Mouse (Mus musculus) right cerebral cortex, adult 18-20 months (tissue): ENCODE measurements around the gene Hormad2.

Source experiments
- DNase-seq: peaks from one replicate; pipeline ENCODE4 v3.0.0; 2022; ENCODE audit warnings: mixed read lengths

Gene Hormad2

DNA sequence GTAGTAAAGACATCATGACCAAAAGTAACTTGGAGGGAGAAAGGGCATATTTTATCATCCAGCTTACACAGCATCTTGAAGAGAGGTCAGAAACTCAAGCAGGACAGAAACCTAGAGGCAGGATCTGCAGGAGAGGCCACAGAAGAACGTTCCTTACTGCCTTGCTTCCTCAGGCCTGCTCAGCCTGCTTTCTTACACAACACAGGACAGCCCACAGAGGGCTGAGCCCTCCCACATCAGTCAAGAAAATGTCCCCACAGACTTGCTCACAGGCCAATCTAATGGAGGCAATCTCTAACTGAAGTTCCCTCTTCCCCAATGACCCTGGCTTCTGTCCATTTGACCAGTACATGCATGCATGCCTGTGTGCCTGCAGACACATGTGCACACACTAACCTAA, 1.4 kb upstream of the Hormad2 start:
- no peak for DNase-seq

DNA sequence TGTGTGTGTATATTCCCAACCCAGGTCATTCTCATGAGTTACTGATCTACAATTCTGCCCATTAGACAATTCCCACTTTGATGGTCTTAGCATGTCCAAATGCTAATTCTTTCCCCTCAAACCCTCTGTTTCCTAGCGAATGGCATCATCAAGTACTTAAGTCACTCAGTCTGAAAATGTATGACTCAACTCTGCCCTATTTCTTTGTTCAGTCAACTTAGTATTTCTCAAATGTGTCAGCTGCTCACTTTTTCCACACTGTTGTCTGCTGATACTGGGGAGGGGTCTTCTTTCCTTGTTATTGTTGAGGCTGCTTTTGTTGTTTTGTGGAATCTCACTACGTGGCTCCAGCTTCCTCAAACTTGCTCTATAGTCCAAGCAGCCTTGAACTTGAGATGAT, 2.7 kb downstream of the Hormad2 start:
- no peak for DNase-seq

DNA sequence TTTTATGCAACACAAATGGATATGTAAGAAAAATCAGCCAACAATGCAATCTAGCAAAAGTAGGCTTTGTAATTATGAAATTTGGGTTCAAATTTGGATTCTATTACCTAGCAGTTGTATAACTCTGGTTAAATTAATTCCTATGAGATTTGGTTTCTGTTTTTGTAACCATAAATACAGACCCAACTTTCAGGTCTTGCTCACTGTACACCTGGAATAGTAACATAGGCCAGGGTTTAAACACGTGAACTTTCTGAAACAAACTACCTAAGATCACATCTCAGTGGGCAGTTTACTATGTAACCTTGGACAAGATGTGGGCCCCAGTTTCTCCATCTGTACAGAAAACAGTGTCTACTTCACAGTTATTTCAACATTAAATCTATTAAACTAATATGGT, 3.6 kb downstream of the Hormad2 start:
- DNase-seq = no peak

DNA sequence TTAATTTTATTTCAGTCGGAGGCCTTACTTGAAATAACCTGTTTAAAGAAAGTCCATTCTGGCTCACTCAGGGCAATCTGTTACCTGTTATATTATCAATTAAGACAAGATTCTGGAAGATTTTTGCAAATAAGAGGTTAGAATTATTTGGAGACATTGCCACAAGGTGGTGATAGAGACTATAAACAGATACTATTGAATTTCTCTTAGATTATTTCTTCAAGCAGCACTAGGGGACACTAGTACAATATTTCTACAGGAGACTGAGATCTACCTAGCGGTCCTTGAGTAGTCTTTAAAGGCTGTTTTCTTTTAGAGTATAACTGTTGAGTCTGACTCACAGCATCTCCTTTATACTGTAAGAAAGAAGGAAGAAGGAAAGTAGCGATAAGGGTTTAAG, 4.3 kb downstream of the Hormad2 start:
- no peak for DNase-seq

DNA sequence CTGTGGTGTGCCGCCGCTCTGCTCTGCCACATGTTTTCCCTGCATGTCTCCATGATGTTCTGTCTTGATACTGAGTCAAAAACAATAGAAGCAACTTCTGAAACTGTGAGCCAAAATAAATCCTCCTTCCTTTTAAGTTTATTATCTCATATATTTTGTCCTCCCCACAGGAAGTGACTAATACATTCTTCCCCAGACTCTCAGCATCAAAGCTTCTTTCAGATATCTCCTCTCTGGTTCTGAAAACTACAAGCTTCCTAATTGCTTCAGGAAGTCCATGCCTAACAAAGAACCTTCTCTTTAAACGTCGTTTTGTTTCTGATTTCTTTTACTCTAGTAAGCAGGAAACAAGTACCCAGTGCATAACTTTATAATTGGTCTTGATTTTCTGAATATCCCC, 6.4 kb downstream of the Hormad2 start:
- DNase-seq = no peak

DNA sequence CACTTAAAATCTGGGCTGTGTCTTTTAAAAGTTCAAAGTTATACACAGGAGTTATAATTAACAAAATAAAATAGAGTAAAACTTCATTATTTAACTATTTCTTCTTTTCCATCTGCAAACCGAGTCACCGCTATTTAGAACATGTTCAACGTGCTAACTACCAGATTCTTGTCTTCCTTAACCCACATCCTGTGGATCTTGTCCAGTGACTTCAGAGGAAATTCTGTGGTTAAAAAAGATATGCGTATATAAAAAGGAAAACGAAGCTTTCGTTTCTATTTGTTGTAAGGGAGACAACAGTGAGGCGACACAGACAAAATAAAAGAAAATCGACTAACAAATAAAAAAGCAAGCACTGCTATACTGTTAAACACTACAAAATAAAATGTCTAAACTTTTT, 17.1 kb downstream of the Hormad2 start:
- no peak for DNase-seq

DNA sequence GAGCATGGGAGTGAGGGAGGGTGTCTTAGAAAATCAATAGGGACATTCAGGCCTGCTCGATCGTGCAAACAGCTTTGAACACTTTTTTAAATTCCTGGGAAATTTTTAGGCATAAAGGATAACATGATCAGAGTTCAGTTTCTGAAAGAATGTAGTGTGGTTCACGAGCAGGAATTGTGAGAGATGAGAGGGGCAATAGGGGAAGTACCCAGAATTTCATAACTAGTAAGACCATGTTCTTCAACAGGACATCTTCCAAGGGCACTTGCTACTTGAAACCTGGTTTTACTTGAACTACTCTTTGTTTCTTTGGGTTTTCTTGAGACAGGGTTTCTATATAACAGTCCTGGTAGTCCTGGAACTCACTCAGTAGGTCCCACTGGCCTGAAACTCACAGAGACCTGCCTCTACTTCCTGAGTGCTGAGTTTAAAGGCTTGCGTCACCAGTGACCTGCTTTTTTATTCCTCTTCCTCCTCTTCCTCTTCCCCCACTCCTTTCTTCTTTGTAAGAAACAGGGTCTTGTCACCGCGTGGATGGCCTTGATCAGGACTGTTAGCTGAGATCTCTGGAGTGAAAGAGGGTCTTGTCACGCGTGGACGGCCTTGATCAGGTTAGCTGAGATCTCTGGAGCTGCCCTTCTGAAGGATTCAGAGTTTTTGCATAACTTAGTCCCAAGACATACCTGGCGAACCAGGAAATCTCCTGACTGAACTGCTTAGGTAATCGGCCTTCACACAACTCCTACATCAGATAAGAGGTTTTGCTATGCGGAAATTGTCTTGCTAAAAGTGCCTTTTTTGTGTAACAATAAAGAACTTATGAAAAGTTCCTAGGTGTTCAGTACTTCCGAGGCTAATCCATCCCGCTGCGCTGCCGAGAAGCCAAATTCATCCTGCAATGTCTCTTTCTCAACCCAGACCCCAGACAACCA, 18.1 kb downstream of the Hormad2 start:
- DNase-seq = no peak

DNA sequence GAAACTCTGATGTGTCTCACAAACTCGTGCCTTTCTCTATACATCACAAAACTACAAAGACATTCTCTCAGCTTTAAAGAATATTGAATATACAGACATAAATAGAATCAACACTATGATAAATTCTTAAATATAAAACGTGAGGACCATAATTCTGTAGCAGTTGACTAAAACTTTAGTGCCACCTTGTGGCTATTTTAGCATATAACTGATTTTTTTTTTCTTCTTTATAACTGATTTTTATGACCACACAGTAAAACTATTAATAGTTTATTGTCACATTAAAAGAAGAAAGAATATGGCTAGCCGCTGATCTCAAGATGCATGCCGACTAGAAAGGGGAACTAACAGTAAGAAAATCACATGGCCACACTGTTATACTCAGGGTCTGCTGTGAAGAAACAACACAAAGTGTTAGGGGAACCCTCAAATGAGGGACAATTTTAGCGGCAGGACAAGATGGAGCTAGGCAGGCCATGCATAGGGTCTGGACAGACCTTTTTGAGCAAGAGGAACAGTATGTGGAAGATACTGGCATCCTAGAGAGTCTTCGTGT, 18.9 kb downstream of the Hormad2 start:
- no peak for DNase-seq

DNA sequence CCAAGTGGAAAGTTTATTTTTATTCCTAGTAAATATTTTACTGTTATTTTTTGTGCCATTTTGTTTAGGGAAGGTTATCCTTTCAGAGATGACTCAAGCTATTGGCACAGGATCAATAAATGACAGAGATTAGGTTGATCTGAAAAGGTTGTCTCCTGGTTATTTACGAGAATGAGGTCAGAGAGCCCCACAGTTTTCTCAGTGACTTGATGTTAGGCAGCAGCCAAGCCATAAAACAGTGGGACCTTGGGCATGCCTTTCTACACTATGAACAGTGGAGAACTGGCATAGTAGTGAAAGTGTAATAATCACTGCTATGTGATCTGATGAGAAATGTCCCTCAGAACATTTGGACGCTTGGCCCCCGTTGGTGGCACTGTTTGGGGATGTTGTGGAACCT, 22.9 kb downstream of the Hormad2 start:
- DNase-seq = no peak

DNA sequence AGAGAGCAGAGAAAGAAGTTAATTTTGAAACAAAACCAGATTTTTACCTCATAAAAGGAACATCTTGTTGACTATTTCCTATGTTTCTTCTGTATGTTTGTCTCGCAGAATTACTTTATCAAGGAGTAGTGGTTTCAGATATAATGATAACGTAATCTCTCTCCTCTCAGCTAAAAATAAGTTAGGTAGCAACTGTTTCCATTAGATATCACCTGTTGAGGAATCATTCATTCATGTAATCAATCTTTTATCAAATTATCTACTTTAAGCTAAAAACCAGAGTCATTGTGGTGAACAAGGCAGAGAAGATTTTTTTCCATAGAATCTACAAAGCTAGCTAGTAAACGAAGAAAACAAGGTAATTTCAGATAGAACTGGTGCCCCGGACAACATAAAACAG, 28.6 kb downstream of the Hormad2 start:
- no peak for DNase-seq

DNA sequence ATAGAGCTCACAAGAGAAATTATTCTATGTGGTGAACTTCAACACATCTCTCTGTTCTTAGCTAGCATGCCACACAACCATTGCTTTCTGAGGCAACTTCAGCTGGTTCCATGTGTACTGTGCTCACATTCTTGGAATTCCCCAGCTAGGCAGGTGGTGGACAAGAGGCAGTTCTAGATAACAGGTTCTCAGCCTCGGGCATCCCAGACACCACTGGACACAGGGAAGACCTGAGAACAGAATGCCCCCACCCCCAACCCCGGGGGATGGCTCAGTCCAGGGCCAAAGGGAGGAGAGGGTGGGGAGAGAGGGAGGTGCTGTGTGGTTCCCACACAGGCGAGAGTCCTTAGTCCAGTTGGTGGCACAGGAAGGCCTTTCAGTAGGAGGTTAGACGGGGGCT, 36.6 kb downstream of the Hormad2 start:
- no peak for DNase-seq

DNA sequence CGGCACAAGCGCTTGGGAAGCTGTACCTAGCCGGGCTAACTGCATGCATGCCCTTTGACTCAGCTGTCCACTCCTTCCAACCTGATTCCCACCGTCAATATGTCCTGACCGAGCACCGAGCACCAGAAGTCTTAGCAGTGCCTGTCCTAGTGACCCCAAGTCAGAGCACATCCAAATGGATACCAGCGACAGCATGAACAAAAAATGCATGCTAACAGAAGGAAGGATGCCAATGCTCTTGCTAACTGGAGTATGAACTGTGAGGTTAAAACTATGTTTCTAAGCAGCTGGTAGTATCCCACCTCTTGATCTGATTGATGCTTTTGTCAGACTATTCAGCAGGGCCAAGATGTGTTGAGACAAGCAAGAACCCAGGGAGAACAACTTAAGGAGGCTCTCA, 37.5 kb downstream of the Hormad2 start:
- DNase-seq = no peak

DNA sequence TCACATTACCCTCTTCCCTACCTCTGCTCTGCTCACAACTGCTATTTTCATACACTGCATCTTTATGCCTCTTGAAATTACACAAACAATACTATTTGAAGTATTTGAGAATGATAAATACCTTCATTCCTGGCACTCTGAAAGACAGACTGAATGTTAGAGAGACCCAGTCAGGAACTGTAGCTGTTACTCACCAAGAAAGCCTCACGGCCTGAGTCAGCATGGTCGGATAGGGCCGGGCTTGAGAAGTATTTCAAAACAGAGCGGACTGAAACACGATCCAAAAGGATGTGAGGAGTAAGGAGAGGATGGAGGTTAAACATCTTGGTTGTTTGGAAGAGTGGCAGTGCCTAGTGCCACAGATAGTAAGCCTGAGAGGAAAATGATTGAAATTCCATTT, 39.7 kb downstream of the Hormad2 start:
- no peak for DNase-seq

DNA sequence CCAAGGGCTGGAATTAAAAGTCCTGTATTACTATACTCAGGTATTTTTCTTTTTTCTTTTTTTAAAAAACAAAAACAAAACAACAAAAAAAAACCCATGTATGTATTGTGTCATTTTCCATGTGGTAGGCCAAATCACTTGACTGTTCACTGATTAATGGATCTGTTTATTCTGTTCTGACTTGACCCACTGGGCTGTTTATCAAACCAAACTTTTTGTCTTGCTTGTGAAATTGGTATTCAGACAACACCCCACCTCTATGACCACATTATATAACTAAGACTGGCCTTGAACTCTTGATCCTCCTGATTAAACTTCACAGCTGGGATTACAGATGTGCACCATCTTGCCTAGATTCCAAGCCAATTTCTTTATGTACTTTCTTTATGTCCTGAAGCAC, 46.7 kb downstream of the Hormad2 start:
- no peak for DNase-seq

DNA sequence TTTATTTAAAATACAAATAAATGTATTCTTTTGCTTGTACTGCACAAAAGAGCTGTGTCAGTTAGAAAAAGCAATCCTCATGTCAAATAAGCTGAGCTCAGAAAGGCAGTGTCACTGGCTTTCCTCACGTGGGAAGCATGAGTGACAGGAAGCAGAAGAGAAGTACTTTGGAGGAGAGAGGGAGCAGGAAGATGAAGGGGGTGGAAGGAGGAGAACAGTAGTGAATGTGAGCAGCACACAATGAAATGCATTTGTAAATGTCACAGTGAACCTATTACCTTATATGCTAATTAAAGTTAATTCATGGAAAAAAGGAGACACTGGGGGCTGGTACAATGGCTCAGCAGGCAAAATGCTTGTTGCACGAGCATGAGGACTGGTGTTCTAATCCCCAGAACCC, 52.9 kb downstream of the Hormad2 start:
- DNase-seq = no peak

DNA sequence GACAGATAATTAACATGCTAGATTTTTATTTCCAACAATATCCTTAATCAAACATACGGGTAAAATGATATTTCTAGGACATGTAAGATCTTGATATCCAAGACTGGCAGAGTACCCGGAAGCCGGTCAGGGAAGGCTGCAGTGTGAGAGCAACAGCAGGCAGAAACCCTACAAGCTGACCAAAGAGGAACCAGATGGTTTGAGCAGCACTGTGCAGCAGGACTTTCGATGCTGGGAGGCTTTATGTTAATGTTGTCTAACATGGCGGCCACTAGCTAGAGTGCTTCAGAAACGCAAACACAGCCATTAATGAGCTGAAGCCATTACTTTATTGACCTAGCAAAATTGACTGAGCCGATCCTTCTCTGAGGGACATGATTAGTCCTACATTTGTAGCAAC, 58.6 kb downstream of the Hormad2 start:
- no peak for DNase-seq

DNA sequence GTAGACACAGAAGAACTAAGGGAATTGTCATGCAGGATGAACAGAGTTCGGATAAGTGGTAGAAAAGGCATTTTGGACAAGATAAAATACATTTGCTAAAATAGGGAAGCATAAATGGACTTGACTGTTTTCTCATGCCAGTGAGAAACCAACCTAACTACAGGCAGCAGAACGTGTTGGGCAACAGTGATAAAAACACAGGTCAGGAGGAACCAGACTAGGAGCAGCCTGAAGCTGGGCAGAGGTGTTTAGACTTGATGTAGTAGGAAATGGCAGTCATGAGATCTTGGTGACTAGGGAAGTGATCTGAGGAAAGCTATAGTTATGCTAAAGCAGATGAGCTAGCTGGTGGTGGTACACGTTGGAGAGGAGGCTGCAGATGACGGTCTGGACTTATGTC, 61.0 kb downstream of the Hormad2 start:
- no peak for DNase-seq

DNA sequence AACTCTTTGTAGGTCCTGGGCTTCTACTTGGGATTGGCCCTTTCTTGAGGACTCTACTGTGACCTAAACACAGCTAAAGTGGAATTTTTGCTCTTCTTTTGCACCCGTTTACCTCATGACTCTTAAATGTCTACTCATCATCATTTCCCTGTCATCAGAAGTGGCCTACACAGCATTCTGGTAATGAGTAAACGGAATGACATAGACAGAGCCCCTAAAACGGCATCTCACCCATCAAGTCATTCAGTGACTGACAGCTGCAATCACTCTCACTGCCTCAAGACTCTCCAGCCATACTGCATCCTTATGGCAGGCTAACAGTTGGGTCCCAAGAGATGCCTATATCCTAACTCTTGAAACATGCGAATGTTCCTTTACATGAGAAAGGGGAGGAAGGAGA, 74.5 kb downstream of the Hormad2 start:
- DNase-seq = no peak

DNA sequence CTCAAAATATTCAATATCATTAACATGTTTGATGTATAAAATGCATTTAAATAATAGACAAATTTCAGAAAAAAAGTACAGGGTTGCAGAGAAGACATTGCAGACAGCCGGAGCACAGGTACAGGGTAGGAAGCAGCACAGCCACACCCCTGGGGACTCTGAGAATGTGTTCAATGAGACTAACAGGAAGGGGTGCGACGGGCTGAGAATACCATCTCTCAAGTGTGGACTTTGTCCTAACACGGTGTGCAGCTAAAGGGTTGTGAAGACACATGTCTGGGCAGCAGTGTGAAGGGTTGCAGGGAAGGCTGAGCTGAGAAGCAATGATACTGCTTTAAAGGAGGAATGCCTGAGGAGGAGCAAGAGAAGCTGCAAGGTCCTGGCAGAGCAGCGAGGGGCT, 85.5 kb downstream of the Hormad2 start:
- no peak for DNase-seq

DNA sequence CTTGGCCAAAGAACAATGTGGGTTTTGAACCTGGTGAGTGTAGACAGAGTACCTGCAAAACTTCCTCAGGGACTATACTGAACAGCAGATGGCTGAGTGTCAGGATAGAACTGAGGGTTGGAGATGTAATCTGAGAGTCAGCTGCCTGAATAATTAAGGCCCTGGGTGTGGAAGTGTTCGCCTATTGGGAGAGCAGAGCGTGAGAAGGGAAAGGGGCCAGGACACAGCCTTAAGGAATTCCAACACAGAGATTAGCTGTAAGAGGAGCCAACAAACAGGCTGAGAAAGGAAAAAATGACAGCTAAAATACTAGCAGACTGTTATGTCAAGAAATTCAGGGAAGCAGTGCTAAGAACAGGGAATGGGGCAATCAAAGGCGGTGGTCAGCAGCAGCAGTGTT, 88.3 kb downstream of the Hormad2 start:
- DNase-seq = no peak

DNA sequence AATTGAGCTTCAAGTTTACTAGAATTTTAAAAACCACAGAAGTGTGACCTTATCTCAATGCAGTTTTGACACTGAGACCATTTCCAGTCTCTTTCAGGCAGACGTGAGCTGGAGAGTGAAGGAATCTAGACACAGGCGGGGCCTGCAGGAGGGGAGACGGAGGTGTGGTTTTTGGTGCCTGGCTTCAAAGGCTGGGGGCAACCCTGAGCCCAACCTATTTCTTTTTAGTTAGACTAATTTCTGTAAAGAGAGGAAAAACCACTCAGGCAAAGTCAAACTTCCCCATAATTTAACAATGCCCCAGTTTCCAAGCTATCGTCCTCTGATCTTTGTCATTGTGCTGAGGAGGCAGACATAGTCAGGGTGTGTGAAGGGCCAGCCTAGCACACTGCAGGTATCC, 97.0 kb downstream of the Hormad2 start:
- DNase-seq = no peak

DNA sequence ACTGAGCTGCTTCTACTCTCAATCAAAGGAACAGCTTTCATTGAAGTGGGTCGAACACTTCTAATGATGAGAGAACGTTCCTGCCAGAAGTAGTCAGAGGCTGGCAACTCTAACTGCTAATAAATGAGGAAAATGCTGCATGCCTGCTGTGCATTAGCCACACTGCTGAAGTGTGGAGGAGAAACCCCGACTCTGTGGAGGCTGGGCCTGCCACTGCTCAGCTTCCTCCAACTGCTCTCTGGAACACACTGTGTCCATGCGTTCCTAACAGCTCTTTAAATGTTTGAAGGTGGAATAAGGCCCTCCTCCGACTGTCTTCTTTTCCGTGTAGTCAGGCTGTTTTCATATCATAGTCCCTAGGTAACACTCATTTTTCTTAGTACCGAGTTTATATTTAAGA, 98.9 kb downstream of the Hormad2 start:
- DNase-seq = no peak

DNA sequence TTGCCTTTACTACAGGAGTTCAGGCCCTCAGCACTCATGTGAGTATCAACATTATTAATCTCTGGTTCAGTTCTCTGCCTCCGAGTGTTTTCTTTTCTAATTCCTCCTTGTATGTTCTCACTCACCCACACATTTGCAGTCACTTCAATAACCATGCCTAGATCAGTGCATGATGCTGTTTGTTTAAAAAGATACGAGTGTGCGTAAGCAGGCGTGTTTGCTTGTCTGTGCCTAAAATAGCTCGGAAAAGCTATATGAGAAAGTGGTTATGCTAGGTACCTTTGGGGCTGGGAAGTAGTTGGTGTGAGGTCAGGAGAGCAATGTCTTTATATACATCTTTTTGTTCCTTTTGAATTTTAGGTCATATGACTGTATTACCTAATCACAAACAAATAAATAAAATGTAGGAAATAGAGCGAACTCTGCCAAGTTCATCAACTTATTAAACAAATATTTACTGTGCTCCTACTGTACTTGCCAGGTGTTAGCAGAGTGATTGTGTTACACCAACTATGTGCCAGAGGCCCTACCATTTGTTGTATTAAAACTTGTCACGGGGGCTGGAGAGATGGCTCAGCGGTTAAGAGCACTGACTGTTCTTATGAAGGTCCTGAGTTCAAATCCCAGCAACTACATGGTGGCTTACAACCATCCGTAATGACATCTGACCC, 100.7 kb downstream of the Hormad2 start:
- DNase-seq = no peak

DNA sequence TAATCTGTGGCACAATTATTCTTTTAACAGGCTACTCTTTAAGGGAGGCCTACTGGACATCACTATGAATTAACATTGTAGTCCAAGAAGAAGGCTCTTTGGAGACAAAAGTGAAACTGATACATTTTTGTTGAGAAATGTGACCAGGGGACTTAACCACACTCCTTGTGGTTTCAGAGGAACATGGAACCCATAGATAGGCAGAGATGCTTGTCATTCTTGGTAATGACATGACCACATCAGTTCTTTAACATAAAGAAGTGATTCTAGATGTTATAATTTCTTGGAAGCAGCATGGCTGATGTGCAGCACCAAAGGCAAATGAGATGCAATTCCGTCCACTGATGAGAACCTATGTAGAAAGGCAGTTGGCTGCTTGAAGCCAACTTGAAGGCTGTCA, 101.6 kb downstream of the Hormad2 start:
- no peak for DNase-seq
